Mouse (Mus musculus) thymus, postnatal 10 days (tissue): ENCODE data around the gene Sfr1.

Source experiments
- DNase-seq, 2 experiments: peaks; one replicate each; pipeline ENCODE4 v3.0.0; 2021; ENCODE audit warnings: low spot score in 2 of 2

Sfr1 gene

GRCm38 (mm10) chr19:47731071-47731881 lies at the start of gene Sfr1:
TSS of gene Sfr1 (plus strand) at chr19:47731682.
- peak; percentile 99 for DNase-seq

GRCm38 (mm10) chr19:47689592-47689991 lies 41.9 kb upstream of the Sfr1 start:
- DNase-seq, result no peak

DNA sequence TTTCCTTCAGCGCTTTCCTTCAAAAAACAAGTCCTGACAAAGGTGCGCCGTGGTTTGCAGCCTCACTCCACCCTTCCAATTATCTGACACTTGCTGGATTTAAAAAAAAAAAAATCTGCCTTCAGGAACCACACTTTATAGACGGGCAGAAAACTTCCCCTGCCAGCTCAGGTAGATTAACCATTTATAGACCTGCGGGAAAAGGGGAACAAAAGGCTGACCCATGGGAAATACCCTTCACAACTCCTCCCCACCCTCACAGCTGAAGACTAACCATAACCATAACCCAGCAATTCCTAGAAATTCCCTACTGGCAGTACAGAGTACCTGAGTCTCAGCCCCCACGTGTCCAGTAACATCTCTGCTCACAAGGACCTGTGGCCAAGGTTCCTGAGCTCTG lies 39.5 kb upstream of the Sfr1 start, which contains the start of gene Col17a1:
Gene Col17a1, minus strand, starts transcription at position 101 of the 400 bp plus-strand sequence.
- no peak for DNase-seq

- DNase-seq, result no peak
Observed at GRCm38 (mm10) chr19:47695725-47696124, 35.8 kb upstream of the Sfr1 start.

- no peak for DNase-seq
Observed at GRCm38 (mm10) chr19:47696411-47696810, 35.1 kb upstream of the Sfr1 start.

DNA sequence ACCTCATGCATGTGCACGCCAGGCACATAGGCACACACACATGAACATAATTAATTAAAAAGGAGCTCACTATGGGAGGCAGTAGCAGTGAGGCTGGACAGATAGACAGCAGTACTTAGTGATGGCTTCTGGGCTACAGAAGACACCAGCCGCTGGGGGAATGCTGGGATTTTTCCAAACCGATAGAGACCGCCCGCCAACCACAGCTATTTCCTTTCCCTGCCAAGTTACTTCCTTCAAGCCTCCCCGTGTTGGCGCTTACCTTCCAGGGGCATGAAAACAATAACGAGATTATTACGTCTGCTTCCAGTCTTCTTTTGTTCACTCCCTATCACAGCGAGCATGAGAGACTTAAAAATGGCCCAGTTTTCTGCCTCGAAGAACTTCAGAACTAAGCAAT lies 34.4 kb upstream of the Sfr1 start:
- no peak for DNase-seq

DNA sequence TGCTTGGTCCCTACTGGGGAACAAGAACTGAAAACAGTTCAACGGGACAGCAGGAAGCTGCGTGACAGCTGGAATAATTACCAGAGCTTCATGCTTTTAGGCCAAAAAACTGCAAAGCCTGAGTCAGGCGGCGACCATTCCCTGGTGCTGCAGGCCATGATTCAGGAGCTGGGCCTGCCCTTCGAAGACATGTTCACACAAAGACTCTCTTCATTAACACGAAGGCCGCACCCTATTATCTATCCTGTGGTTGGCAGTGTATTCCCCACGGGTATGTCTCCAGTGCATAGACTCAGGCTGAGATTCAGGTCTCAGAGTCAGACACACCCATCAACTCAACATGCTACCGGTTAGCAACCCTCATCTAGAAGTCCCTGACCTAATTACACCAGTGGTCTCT lies 33.2 kb upstream of the Sfr1 start:
- no peak for DNase-seq

DNA sequence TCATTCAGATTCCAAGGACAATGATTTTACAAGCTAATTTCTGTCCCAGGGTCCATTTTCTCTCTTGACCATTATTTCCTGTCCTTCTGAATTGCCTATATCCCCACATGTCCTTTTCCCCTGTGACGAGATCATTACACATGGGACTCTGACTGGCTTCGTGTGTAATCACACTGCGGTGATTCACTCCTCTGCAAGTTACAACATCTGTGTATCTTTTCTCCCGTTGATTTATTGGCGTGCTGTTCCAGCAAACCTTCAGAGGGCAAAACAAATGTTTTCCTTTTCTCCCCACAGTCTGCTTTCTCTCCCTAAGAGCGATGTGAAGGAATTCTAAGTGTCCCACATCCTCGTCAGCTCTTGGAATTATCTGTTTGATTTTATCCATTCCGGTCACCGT lies 31.7 kb upstream of the Sfr1 start:
- no peak for DNase-seq

GRCm38 (mm10) chr19:47700509-47700908 lies 31.0 kb upstream of the Sfr1 start:
- DNase-seq, result no peak

- no peak for DNase-seq
Observed at GRCm38 (mm10) chr19:47705080-47705771, 26.3 kb upstream of the Sfr1 start.

DNA sequence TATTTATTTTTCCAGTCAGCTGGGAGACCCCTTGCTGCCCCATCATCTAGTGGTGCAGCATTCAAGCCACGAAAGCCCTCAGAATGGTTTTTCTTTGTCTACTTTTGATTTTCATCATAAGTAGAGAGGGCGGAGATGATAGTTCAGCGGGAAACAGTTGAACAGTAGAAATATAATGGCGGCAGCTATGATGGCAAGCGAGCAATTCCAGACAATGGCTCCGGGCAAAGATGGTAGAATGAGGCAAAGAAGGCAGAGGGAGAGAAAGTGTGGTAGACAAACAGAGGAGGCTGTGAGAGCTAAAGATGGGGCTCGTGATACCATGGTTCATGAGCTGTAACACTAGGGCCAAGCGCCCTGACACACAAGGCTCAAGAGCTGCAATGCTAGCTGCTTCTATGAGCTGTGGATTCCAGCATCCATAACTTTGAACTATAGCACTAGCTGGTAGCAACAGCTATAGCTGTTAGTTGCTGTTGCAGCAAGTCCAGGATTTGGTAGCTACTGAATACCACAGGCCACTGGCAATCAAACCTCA lies 25.6 kb upstream of the Sfr1 start:
- no peak for DNase-seq

- no peak for DNase-seq
Observed at GRCm38 (mm10) chr19:47710376-47710775, 21.1 kb upstream of the Sfr1 start.

- DNase-seq, result no peak
Observed at GRCm38 (mm10) chr19:47713457-47713856, 18.0 kb upstream of the Sfr1 start.

- no peak for DNase-seq
Observed at GRCm38 (mm10) chr19:47716144-47716543, 15.3 kb upstream of the Sfr1 start.

DNA sequence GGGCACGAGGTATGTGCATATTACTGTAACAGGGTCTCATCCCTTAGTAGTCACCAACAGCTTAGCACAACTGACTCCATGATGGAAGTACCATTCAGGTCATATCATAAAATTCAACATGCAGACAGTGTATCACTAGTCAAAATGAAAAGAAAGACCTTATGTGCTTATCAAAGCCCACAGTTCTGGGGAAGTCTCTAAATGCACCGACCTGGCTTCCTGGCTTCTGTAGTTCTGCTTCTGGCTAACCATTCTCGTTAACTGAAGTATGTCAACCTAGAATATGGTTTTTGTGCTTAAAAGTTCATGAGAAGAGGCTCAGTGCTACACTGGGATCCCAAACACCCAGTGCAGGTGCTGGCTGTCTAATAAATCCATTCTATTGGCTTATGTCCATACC lies 12.3 kb upstream of the Sfr1 start:
- DNase-seq, result no peak

GRCm38 (mm10) chr19:47722471-47722870 lies 9.0 kb upstream of the Sfr1 start:
- DNase-seq, result no peak

DNA sequence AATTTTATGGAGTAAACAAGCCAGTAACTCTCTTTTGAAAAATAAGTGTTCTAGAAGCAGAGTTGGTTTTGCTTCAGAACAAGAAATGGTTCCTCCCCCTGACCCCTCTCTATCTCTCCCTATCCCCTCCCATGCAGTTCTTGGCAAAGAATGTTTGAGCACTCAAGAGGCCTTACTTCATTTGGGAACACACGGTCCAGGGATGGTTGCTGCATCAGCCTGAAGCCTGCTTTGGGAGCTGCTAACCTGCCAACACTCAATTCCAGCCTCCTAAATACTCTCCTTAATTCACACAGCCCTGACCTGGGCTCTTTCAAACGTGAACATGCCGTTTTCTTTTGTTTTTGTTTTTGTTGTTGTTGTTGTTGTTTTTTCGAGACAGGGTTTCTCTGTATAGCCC lies 6.6 kb upstream of the Sfr1 start:
- no peak for DNase-seq

- DNase-seq, result no peak
Observed at GRCm38 (mm10) chr19:47725643-47726140, 5.8 kb upstream of the Sfr1 start.

GRCm38 (mm10) chr19:47730691-47731070 lies 801 bp upstream of the Sfr1 start:
- DNase-seq, result peak; percentile 58 to 70

- peak in 1 of 2 experiments; percentile 67 for DNase-seq
Observed at GRCm38 (mm10) chr19:47731931-47732330, 449 bp downstream of the Sfr1 start.

- no peak for DNase-seq
Observed at GRCm38 (mm10) chr19:47747072-47747471, 15.6 kb downstream of the Sfr1 start.

DNA sequence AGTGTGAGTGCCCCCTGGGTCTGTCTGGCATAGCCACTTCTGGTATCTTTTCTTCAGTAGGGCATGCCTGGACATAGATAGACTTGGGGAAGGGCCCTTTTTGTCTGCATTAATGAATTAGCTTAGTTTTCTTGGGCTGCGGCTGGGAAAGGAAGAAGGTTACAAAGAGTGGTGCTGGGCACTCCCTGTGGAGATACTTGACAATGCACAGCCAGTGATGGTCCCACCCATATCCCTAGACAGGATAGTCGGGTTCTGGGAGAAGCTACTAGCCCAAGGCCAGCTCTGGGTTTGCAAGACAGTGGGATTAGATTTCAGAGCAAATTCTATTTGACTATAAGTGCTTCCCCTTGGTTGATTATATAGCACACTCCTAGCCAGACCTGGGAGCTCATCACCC lies 17.5 kb downstream of the Sfr1 start:
- no peak for DNase-seq

GRCm38 (mm10) chr19:47750391-47750790 lies 18.9 kb downstream of the Sfr1 start:
- DNase-seq, result no peak
